ENCODE assay signal across 21 mouse cellular contexts in genomic region chr17:56766631-56767405, GRCm38 (mm10).
DNase-seq lines count a peak whose midpoint lies in the region; TF ChIP-seq lines count a peak whose summit lies in the region.
"Had no signal": no experiment of that assay in that cellular context is flagged by ENCODE, and none has a peak within 500 bp of the region (broad histone marks: within the 10 kb centered on the region; RNA-seq: fewer than 3 reads in every experiment).

No protein-coding gene starts in this region.

- H3K27me3 ChIP-seq in E14TG2a.4 (ENCODE audit: insufficient read depth, low read length), result no peaks in the 10 kb centered on the region
- H3K27me3 ChIP-seq: CH12.LX; embryonic facial prominence, embryonic 13.5 days; embryonic facial prominence, embryonic 15.5 days; forebrain, embryonic 12.5 days; Patski had no signal

- H3K4me3 ChIP-seq in E14TG2a.4 (replicated peaks; ENCODE audit: low read length), result peak overlapping the region; percentile 54
- H3K4me3 ChIP-seq: embryonic facial prominence, embryonic 13.5 days; embryonic facial prominence, embryonic 15.5 days; erythroblast, embryonic 14.5 days; forebrain, embryonic 12.5 days; gastrocnemius, adult 2 months had no signal

- no peaks in the 10 kb centered on the region for H3K9me3 ChIP-seq in E14TG2a.4 (ENCODE audit: low read length)
- H3K9me3 ChIP-seq: embryonic facial prominence, embryonic 13.5 days; embryonic facial prominence, embryonic 15.5 days; forebrain, embryonic 10.5 days; forebrain, embryonic 12.5 days had no signal

- DNase-seq in cerebellum, adult 11 months, result peak; percentile 48
- DNase-seq in cerebellum, postnatal 36 days, result no peak
- DNase-seq in cerebellum, adult 8-10 months, result peak; percentile 41
- DNase-seq in cerebellum, postnatal 14 days, result no peak
- peak; percentile 76 for DNase-seq in cerebellum, adult 9-11 months
- DNase-seq in cerebellum, postnatal 4 days (ENCODE audit: low spot score in 2 of 2), result no peak
- no peak for DNase-seq in T-cell, adult 2 months (ENCODE audit: low spot score)
- DNase-seq: adrenal gland, adult 2 months; adrenal gland, postnatal 10 days; adrenal gland, postnatal 25 days; B cell, adult 2 months; embryo, embryonic 11 days; gastrocnemius, adult 2 months had no signal

- peaks cover 67% of the 10 kb centered on the region for H3K4me1 ChIP-seq in E14TG2a.4 (replicated peaks; ENCODE audit: low read depth, low read length)

- no peak for TF ChIP-seq CTCF in E14TG2a.4 (conservative IDR thresholded peaks at IDR 0.05; ENCODE audit: low read length)

- peaks cover 49% of the 10 kb centered on the region for H3K36me3 ChIP-seq in E14TG2a.4 (ENCODE audit: insufficient read depth, low read length)

Comparison
In these comparisons a context has a peak if more than half of its experiments do, and no peak if none do; other contexts are left out.
1. DNase-seq: peak in cerebellum, adult 11 months (single experiment), cerebellum, adult 8-10 months (single experiment) and cerebellum, adult 9-11 months (single experiment); none in cerebellum, postnatal 36 days (0 of 2), cerebellum, postnatal 14 days (0 of 2), cerebellum, postnatal 4 days (0 of 2) and T-cell, adult 2 months (single experiment).